Mouse (Mus musculus) hindbrain, embryonic 13.5 days (tissue): ENCODE measurements at regions not wholly inside any gene's neighbourhood (a gene's known extent, or its start where the extent isn't known, plus 50 kb on each side); places are given as distances from the start of the nearest gene placed in this dataset.
A peak's percentile ranks its signal among the peaks of the same experiment; 100 is the strongest.

Experiments used
- ATAC-seq: fragments of 200-750 bp; cut with Nextera tagmentation; 2 replicates; pipeline ENCODE4 v1.8.0; 2017; ENCODE audit warnings: moderate TSS enrichment; ENCODE audit not compliant: low FRiP score
- H3K27ac ChIP-seq: fragments of 300-500 bp; sonication (generic); 2 replicates; pipeline ENCODE4 v1.5.1; 2015; ENCODE audit warnings: inconsistent platforms, mild to moderate bottlenecking, moderate library complexity
- H3K27me3 ChIP-seq: fragments of 300-500 bp; sonication (generic); 2 replicates; pipeline ENCODE4 v1.6.1; 2015; ENCODE audit warnings: mild to moderate bottlenecking, inconsistent platforms
- H3K36me3 ChIP-seq: fragments of 300-500 bp; sonication (generic); 2 replicates; pipeline ENCODE4 v1.6.1; 2015; ENCODE audit warnings: mild to moderate bottlenecking, inconsistent platforms
- H3K4me1 ChIP-seq: fragments of 300-500 bp; sonication (generic); replicated peaks from 2 replicates; pipeline ENCODE4 v1.6.1; 2015; ENCODE audit warnings: inconsistent platforms
- H3K4me2 ChIP-seq: fragments of 300-500 bp; sonication (generic); 2 replicates; pipeline ENCODE4 v1.6.1; 2015; ENCODE audit warnings: inconsistent platforms, mild to moderate bottlenecking, moderate library complexity
- H3K4me3 ChIP-seq: fragments of 300-500 bp; sonication (generic); 2 replicates; pipeline ENCODE4 v1.5.1; 2015; ENCODE audit warnings: mild to moderate bottlenecking, inconsistent platforms
- H3K9ac ChIP-seq: fragments of 300-500 bp; sonication (generic); 2 replicates; pipeline ENCODE4 v1.6.1; 2015; ENCODE audit warnings: mild to moderate bottlenecking, inconsistent platforms
- H3K9me3 ChIP-seq: fragments of 300-500 bp; sonication (generic); 2 replicates; pipeline ENCODE4 v1.6.1; 2016; ENCODE audit warnings: inconsistent platforms
- WGBS: fragments of 180-500 bp; shearing (Covaris S2); methylation state at CpG from one replicate; pipeline ENCODE4 v1.1.7; 2015; 5-methylcytosine and 5-hydroxymethylcytosine counted together

DNA sequence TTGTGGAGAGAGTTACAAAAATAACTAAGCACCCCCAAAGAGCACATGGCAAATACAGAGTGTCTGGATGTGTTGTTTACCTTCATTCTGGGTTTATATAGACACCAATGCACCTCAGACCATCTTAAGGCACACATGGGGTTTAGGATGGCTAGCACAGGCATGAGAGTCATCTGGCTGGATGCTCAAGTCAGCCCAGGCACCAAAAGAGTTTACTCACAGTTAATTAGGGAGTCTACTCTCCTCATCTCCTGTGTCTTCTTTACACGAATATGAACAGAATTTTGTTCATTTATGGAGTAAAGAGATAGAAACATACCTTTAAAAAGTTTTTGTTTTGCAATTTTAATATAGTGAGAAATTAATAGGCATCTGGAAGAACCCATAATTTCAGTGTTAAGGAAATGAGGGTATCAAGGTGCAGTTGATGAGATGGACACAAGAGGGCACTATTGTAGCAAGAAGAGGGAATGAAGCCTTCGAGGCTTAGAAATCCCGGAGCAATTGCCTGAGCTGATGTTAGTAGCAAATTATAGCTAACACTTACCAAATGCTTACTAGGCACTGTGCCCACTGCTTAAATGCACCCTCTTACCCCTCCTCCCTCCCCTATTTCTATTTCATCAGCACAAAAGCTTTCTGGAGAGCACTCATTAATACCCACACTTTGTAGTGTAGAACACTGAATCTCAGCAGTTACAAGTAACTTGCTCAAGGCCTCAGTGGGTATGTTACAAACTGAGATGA is 174.6 kb downstream of the Eepd1 start:
- 6% methylated on average over 3 of the region's 3 CpGs for WGBS
- H3K4me1 ChIP-seq = no peaks in the 10 kb centered on the region
- ATAC-seq = peak; percentile 80; the same call in 1 of the 2 replicates
- no peaks in the 10 kb centered on the region for H3K9me3 ChIP-seq
- H3K36me3 ChIP-seq = no peaks in the 10 kb centered on the region
- H3K27ac ChIP-seq = no peak overlapping the region
- H3K9ac ChIP-seq = no peak overlapping the region
- H3K4me3 ChIP-seq = no peak overlapping the region
- H3K27me3 ChIP-seq = no peaks in the 10 kb centered on the region
- H3K4me2 ChIP-seq = no peak overlapping the region

DNA sequence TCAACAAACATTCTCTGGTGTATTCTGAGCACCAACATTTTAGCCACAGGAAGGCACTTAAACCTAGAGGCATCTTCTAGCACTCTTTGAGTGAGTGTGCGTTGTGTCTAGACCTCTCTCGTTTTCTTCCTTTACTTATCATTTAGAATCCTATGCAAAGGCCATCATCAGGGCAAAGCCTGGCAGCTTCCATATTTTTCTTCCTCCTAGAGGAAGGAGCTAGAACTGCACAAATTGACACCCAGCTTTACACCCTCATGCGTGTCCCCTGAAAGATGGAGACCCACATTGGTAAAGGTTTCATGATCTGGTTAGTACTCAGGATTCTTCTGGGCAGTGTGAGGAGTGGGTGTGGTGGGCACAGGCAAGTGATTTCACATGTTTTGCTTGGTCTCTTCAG is 175.2 kb downstream of the Eepd1 start:
- H3K4me2 ChIP-seq = no peak overlapping the region
- H3K27me3 ChIP-seq = no peaks in the 10 kb centered on the region
- peak; percentile 49 for ATAC-seq
- 93% methylated on average over 3 of the region's 3 CpGs for WGBS
- no peak overlapping the region for H3K4me3 ChIP-seq
- no peaks in the 10 kb centered on the region for H3K9me3 ChIP-seq
- H3K4me1 ChIP-seq = no peaks in the 10 kb centered on the region
- H3K27ac ChIP-seq = no peak overlapping the region
- H3K36me3 ChIP-seq = no peaks in the 10 kb centered on the region
- H3K9ac ChIP-seq = no peak overlapping the region

DNA sequence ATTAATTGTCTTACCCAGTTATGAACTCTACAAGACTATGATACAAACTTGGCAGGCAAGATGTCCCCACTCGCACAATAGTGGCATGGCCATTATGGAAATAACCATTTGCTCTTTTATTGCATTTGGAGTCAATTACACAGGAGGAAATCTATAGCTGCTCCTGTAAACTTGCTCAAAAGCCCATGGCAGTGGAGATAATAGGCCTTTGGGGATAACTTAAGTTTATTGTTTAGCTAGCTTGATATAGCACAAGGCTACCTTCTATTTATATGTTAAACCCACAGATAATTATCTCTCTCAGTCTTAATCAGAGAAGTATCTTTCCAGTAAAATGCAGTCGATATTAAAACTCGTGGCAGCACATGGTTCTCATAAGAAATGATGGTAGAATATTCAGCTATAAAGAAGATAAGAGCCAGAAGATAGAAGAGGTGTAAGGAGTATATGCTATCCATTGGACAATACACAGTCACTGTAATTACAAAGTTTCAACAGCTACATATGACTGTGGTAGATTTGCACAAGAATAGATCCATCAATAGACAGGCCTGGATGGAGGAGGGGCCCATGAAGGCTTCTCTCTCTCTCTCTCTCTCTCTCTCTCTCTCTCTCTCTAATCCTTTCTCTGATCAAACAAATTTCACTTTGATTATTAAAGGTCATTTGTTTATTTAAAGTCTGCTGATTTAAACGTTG is 202.4 kb downstream of the Eepd1 start:
- Histone ChIP-seq H3K36me3 (no peaks in the 10 kb centered on the region), H3K27ac (no peak overlapping the region), H3K9ac (no peak overlapping the region), H3K4me1 (no peaks in the 10 kb centered on the region), H3K27me3 (no peaks in the 10 kb centered on the region), H3K4me3 (no peak overlapping the region), H3K9me3 (no peaks in the 10 kb centered on the region), H3K4me2 (no peak overlapping the region)
- WGBS = 68% methylated on average over 4 of the region's 4 CpGs
- ATAC-seq = no peak

DNA sequence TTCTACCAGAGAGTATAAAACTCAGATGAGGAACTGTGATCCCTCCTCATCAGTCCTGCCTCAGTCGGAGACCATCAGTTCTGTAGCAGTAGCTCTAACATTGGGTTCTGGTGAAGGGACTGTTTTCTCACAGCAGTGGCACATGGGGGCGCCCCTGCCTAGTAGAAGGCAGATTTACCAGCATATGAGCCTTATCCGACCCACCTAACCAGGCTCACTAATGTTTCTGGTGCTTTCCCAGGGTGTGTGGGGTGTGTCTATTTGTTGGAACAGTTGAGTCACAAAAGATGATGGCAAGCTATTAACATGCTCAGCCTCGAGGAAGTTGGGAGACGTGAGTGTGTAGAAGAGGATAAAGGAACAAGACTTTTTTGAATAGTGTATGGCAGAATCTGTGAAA is 212.3 kb downstream of the Eepd1 start:
- Histone ChIP-seq H3K4me1 (no peaks in the 10 kb centered on the region), H3K4me3 (no peak overlapping the region), H3K27ac (no peak overlapping the region), H3K9me3 (no peaks in the 10 kb centered on the region), H3K4me2 (no peak overlapping the region), H3K9ac (no peak overlapping the region), H3K36me3 (no peaks in the 10 kb centered on the region), H3K27me3 (no peaks in the 10 kb centered on the region)
- ATAC-seq = peak; percentile 80
- WGBS = 22% methylated on average over 5 of the region's 5 CpGs

DNA sequence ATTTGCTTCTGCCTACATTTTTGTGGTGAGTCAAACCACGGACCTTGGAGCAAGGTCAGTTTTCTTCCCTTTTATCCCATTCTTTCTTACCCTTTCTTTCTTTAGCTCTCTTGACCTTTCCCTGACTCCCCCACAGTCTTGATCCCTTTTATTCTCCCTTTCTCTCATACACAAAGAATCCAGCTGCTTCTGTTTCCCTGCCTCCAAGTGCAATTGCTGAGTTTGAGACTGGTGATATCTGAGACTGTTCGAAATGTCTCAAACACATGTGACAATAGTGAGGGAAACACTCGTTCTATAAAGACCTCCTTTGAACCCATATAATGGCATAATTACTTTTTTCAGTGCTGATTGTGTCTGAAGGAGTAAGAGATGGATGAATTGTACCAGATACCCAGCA is 213.7 kb downstream of the Eepd1 start:
- ATAC-seq = no peak
- H3K4me1 ChIP-seq = no peaks in the 10 kb centered on the region

DNA sequence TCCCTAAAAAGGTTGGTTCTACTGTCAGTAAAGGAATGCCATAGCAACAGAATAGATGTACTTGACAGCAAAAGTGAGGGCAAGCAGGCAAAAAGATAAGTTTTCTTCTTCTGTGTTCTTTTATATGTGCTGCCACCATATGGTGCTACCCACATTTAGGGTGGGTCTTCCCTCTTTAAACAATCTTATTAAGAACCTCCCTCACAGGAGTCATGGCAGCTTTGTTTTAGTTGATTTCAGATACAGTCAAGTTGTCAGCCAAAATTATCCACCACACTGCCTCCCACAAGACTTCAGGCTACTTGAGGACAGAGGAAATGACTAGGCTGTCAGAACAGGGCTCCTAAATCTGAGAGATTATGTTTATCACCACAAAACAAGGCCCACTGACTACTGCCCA is 232.3 kb downstream of the Eepd1 start:
- Histone ChIP-seq H3K9me3 (no peaks in the 10 kb centered on the region), H3K36me3 (no peaks in the 10 kb centered on the region), H3K4me3 (no peak overlapping the region), H3K4me1 (no peaks in the 10 kb centered on the region), H3K9ac (no peak overlapping the region), H3K4me2 (no peak overlapping the region), H3K27ac (no peak overlapping the region), H3K27me3 (no peaks in the 10 kb centered on the region)
- no peak for ATAC-seq

More for the DNA sequence above, 213.7 kb downstream of the Eepd1 start:
- H3K27me3 ChIP-seq = no peaks in the 10 kb centered on the region
- no peak overlapping the region for H3K27ac ChIP-seq
- H3K9me3 ChIP-seq = no peaks in the 10 kb centered on the region
- WGBS = 18% methylated on average over 3 of the region's 3 CpGs
- no peak overlapping the region for H3K4me3 ChIP-seq
- H3K4me2 ChIP-seq = no peak overlapping the region
- H3K9ac ChIP-seq = no peak overlapping the region
- no peaks in the 10 kb centered on the region for H3K36me3 ChIP-seq

DNA sequence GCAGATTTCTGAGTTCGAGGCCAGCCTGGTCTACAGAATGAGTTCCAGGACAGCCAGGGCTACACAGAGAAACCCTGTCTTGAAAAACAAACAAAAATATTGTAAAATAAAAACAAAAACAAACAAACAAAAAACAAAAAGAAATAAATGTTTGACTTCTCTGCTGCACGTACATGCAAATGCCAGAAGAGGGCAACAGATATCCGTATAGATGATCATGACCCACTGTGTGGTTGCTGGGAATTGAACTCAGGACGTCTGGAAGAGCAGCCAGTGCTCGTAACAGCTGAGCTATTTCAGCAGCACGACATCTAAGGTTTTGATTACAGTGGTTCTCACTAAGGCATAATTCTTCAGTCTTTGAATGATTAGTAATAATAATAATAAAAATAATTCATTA is 262.8 kb downstream of the Eepd1 start:
- Histone ChIP-seq H3K36me3 (no peaks in the 10 kb centered on the region), H3K4me1 (no peaks in the 10 kb centered on the region), H3K27me3 (no peaks in the 10 kb centered on the region), H3K4me2 (no peak overlapping the region), H3K4me3 (no peak overlapping the region), H3K9me3 (no peaks in the 10 kb centered on the region), H3K9ac (no peak overlapping the region), H3K27ac (no peak overlapping the region)
- no peak for ATAC-seq
- WGBS = 70% methylated on average over 6 of the region's 6 CpGs

DNA sequence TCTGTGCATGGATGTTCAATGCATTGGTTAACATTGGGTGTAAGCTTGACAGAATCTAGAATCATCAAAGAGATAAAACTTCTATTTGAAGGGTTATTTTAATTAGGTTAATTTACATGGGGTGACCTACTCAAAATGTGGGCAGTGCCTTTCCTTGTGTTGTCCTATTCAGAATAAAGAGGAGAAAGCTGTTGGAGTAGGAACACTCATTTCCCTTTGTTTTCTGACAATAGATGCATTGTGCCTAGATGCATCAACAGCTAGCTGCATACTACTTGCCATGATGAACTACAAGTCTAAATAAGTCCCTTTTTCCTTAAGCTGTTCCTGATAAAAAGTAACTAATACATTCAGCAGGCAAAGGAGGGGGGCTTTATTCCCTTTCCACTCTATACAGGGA is 269.8 kb downstream of the Eepd1 start:
- no peak for ATAC-seq
- H3K9ac ChIP-seq = no peak overlapping the region
- no peak overlapping the region for H3K4me2 ChIP-seq

DNA sequence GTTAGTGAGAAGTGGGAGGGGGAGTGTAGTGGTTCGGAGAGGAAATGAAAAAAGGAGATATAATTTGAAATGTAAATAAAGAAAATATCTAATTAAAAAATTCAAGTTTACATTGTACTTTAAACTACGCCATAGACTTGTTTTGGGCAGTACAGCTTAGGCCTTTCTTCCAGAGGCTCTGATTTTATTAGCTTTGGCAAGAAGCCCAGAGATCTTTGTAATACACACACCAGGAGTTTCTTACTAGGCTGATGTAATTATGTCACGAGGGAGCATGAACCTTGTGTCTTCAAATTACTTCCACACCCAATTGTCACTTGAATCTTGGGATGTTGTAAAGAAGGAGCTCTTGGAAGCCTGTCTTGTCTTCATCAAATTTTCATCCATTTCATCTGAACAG is 292.6 kb downstream of the Eepd1 start:
- Histone ChIP-seq H3K27me3 (no peaks in the 10 kb centered on the region), H3K36me3 (no peaks in the 10 kb centered on the region), H3K27ac (no peak overlapping the region), H3K4me1 (no peaks in the 10 kb centered on the region), H3K9ac (no peak overlapping the region), H3K4me3 (no peak overlapping the region), H3K9me3 (no peaks in the 10 kb centered on the region), H3K4me2 (no peak overlapping the region)
- 67% methylated on average over 3 of the region's 3 CpGs for WGBS
- ATAC-seq = no peak

More for the DNA sequence above, 269.8 kb downstream of the Eepd1 start:
- Histone ChIP-seq H3K9me3 (no peaks in the 10 kb centered on the region), H3K4me1 (no peaks in the 10 kb centered on the region), H3K36me3 (no peaks in the 10 kb centered on the region), H3K27ac (no peak overlapping the region), H3K27me3 (no peaks in the 10 kb centered on the region), H3K4me3 (no peak overlapping the region)

DNA sequence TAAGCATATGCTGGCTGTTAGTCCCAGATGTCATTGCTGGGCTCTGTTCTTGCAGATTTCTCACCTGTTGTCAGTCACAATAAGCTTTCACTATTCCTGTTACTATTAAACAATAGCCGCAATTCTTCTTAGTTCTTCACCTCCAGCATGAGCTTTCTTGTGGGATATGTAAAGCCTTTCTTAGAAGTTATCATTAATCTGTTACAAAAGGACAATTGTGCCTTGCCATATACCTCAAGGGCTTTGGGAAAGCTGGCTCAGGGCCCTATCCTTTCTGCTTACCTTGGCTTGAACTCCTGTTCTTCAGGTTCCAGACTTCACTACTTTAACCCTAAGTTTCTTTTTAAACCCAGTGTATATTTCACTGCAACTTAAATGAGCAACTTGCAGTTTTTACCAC is 301.3 kb downstream of the Eepd1 start:
- Histone ChIP-seq H3K27me3 (no peaks in the 10 kb centered on the region), H3K27ac (no peak overlapping the region), H3K36me3 (no peaks in the 10 kb centered on the region), H3K4me1 (no peaks in the 10 kb centered on the region), H3K9ac (no peak overlapping the region), H3K4me3 (no peak overlapping the region), H3K4me2 (no peak overlapping the region), H3K9me3 (no peaks in the 10 kb centered on the region)
- 95% methylated on average over 1 of the region's 1 CpGs for WGBS
- ATAC-seq = no peak

DNA sequence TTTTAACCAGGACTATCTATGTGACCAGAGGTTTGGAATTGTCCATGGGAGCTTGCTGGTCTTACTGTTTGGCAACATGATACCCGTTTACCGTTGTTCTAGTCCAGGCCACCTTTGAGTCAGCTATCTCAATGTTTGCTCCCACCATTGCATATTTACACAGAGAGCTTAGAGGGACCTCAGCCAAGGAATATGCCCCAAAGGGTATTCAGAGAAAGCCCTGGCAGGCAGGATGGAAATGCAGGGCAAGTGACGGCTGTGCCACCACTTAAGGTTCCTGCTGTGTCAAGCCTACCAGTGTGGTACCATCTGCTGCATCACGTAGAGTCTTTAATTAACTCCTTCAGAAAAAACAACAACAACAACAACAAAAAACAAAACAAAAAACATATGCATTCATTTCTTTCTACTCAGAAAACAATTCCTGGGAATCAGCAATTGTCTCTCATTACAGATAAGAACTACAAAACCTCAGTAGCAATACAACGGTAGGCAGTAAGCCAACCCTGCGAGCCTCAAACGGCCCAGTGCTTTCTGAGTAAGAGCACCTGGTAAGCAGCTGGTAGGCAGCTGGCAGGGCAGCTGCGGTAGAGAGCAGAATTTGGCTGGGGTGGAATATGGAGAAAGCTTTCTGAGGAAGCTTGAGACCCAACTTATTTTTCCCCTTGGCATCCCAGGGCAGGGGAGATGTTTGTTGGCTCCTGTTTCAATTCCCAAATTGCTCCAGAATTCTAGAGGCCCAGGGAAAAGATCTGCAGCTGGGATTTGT is 314.0 kb downstream of the Eepd1 start:
- H3K9me3 ChIP-seq = no peaks in the 10 kb centered on the region
- H3K4me1 ChIP-seq = no peaks in the 10 kb centered on the region
- no peaks in the 10 kb centered on the region for H3K27me3 ChIP-seq
- H3K36me3 ChIP-seq = no peaks in the 10 kb centered on the region
- H3K4me3 ChIP-seq = no peak overlapping the region
- H3K27ac ChIP-seq = no peak overlapping the region
- no peak overlapping the region for H3K9ac ChIP-seq
- no peak overlapping the region for H3K4me2 ChIP-seq
- no peak for ATAC-seq
- WGBS = 83% methylated on average over 8 of the region's 8 CpGs

DNA sequence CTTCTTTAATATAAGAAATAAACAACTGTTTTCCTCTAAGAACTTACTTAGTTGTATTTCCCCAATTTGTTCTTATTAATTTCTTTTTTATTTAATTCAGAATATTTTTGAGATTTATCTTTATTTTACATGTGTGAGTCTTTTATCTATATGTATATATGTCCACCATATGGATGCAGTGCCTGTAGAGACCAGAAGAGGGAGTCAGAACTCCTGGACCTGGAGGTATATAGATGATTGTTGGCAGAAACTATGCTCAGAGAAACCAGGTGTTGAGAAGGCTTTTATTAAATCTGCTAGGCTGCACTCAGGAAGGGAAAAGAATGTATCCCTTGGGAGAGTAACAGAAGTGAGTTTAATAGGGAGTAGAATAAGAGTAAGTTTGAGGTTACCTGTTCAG is 328.2 kb downstream of the Eepd1 start:
- no peak for ATAC-seq
- Histone ChIP-seq H3K9ac (no peak overlapping the region), H3K27me3 (no peaks in the 10 kb centered on the region), H3K4me3 (no peak overlapping the region), H3K4me1 (no peaks in the 10 kb centered on the region), H3K27ac (no peak overlapping the region), H3K36me3 (no peaks in the 10 kb centered on the region), H3K9me3 (no peaks in the 10 kb centered on the region; the same call in 1 of the 2 replicates), H3K4me2 (no peak overlapping the region)

DNA sequence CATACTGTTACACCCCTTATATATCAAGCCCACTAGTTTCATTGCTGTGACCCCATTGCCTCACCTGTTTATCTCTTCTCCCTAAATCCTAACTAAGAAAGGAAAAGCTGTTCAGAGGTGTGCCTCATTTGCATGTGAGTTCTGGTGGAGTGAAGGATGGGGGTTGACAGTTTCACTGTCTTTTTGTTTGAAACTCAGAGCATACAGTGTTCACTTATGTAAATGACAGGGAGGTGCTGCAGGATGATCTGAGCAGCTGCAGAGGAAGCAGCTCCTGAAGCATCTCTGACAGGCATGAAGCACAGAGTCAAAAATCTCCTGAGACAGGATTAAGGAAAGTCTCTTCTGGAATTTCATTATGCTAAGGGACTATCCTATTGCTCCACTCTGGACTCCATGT is 351.9 kb downstream of the Eepd1 start:
- H3K27me3 ChIP-seq = no peaks in the 10 kb centered on the region
- no peak overlapping the region for H3K9ac ChIP-seq
- H3K36me3 ChIP-seq = no peaks in the 10 kb centered on the region
- ATAC-seq = no peak
- H3K4me3 ChIP-seq = no peak overlapping the region
- no peaks in the 10 kb centered on the region for H3K4me1 ChIP-seq
- no peak overlapping the region for H3K27ac ChIP-seq
- no peaks in the 10 kb centered on the region for H3K9me3 ChIP-seq
- no peak overlapping the region for H3K4me2 ChIP-seq
